Mouse (Mus musculus) cerebellum, adult 2 months (tissue): ENCODE results near the gene Caprin1.

Source experiments
- CTCF ChIP-seq: fragments of 200-500 bp; IDR thresholded peaks from 2 replicates; pipeline ENCODE4 v1.5.1; 2011; ENCODE audit warnings: low read depth, mild to moderate bottlenecking, control low read depth, low read length, moderate library complexity, borderline replicate concordance; ENCODE audit not compliant: insufficient read depth
- POLR2A ChIP-seq: fragments of 200-500 bp; IDR thresholded peaks from 2 replicates; pipeline ENCODE4 v1.6.1; 2011; ENCODE audit warnings: low read length, control low read depth, borderline replicate concordance; ENCODE audit not compliant: insufficient read depth

- TF ChIP-seq POLR2A (no peak), CTCF (no peak)
These were observed 35.0 kb downstream of the Caprin1 start for GRCm38 (mm10) chr2:103762492-103762891.
